Mouse (Mus musculus) spleen, adult 12 weeks (tissue): ENCODE measurements around the gene Myoz1.
"Not testable (repeated sequence)": the region's sequence is repeated elsewhere in the genome, so short reads cannot be mapped to it uniquely, and the experiment has no call there.

Experiments used
- DNase-seq: peaks from one replicate; pipeline ENCODE4 v3.0.0; 2022; ENCODE audit warnings: low spot score

Myoz1 gene

GRCm38 (mm10) chr14:20656361-20656760 is at the start of gene Myoz1:
Gene Myoz1 (minus strand): TSS chr14:20656540.
- DNase-seq, result no peak

GRCm38 (mm10) chr14:20703461-20703860 is 47.1 kb upstream of the Myoz1 start:
- DNase-seq, result not testable (repeated sequence)

DNA sequence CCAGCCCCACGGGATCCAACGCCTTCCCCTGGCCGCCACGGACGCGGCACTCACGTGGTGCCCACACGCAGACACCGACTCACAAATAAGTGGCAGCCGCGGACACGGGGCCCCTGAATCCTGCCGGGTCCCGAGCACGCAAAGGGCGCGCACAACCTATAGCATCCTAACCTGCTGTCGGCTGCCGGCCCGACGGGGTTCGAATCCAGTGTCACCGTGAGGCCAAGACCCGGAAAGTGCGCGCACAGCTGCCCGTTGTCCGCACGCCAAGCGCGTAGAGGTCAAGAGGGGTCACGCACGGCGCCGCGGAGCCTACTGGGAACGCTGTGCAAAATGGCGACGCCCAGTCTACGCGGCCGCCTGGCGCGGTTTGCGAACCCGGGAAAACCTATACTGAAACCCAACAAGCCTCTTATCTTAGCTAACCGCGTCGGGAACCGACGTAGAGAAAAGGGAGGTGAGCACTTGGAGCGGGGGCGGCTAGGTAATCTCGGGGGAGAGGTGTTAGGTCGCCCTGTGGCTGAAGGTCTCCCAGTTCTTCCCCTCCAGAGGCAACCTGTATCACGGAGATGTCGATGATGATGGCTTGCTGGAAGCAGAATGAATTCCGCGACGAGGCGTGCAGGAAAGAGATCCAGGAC is 46.5 kb upstream of the Myoz1 start, which contains the start of gene Chchd1:
Gene Chchd1 (plus strand): TSS at position 266 of the 641 bp plus-strand sequence.
- DNase-seq, result peak; percentile 83

- no peak for DNase-seq
Observed at GRCm38 (mm10) chr14:20702096-20702740, 45.9 kb upstream of the Myoz1 start.

- DNase-seq, result no peak
Observed at GRCm38 (mm10) chr14:20701554-20701953, 45.2 kb upstream of the Myoz1 start.

DNA sequence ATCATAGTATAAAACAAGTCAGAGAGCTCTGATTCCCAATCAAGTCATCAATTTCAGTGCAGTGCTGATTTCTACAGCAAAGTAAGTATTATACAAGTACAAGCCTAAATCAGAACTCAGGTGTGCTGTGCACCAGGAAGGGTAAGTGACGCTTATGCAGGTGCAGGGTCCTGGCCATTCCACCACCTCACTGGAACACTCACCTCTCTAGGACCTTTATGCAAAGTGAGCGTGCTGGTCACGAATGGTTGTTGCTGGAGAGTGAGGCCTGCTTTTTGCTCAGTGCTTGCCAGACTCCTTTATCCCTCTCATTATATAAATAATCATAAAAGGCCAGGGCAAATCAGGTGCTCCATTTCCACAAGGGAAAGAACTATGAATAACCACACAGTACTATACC is 44.0 kb upstream of the Myoz1 start:
- no peak for DNase-seq

DNA sequence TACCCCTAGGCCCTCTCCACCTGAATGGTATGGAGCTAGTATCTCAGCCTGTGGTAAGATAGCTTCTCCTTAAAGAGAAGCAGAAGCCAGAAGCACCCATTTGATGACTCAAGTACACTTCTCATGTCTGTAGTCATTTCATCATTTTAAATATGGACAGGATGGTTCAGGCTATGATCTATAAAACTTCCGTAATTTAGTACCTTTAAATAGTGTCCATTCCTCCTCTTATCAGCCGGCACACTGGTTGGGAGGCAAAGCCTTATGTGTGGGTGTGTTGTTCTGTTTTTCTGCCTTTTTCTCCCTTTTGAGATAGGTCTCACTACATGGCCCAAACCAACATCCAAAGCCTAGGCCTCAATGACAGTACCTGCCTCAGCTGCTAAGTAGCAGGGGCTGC is 42.2 kb upstream of the Myoz1 start:
- no peak for DNase-seq

DNA sequence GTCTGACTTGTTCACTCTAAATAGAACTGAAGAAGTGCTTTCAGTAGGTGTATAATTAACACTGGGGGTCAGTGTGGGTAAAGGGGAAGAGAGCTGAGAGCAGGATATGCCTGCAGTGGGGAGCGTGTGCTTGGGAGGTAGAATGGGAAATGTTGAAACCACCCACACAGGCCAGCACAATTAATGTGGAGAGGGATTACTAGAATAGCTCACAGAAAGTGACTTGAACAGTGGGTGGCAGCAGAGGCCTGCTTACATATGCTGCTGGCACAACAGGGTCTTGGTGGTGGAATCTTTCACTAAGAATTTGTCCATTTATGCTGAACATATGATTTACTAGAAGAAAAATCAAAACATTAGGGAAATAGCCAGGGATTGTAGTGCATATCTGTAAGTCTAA is 40.6 kb upstream of the Myoz1 start:
- DNase-seq, result no peak

GRCm38 (mm10) chr14:20695761-20696520 is 39.6 kb upstream of the Myoz1 start:
- DNase-seq, result no peak

DNA sequence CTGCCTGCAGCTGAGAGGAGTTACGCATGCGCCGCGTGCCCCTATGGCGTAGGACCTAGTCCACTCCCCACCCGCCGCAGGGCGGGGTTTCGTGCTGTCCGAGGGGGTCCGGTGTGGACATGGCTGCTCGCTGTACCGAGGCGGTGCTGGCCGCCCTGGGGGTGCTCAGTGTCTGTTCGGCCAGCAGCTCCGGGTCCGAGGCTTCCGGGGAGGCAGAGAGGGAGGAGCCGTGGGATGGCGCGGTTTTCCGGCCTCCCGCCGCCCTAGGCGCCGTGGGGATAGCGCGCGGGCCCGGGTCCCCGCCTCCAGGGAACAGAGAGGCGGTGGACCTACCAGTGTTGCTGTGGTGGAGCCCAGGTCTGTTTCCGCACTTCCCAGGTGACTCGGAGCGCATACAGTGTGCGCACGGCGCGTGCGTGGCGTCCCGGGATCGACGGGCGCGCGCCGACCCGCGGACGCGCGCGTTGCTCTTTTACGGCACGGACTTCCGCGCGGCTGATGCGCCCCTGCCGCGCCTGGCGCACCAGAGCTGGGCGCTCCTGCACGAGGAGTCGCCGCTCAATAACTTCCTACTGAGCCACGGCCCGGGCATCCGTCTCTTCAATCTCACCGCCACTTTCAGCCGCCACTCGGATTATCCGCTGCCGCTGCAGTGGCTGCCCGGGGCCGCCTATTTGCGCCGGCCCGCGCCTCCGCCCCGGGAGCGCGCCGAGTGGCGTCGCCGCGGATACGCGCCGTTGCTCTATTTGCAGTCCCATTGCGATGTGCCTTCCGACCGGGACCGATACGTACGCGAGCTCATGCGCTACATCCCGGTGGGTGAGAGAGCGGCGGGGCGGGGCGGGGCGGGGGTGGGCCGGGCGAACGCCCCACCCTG is 38.8 kb upstream of the Myoz1 start, which contains the start of gene Fut11:
Gene Fut11 (plus strand): TSS at position 85 of the 877 bp plus-strand sequence.
- DNase-seq, result peak; percentile 69

- no peak for DNase-seq
Observed at GRCm38 (mm10) chr14:20694185-20694883, 38.0 kb upstream of the Myoz1 start.

DNA sequence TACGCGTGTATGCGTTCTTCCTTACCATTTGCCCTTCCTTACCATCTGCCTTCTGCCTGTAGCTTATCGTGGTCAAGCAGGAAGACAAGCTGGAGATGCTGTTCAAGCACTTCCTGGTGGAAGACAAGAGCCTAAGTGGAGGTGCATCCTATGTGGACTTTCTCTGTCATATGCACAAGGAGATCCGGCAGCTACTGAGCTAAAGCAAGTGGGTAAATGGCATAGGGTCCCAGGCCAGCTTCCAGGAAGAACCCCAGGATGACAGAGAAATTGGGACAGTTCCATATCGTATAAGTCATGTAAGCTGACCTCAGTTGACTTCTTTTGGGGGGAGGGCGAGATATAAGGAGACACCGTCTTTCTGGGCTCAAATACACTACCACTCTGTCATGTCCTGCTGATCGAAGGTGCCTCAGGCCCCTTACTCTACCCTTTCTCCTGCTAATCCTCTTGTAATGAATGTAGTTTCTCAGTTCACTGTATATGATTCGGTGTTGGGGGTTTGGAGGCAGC is 37.3 kb upstream of the Myoz1 start:
- no peak for DNase-seq

- DNase-seq, result no peak
Observed at GRCm38 (mm10) chr14:20691772-20692171, 35.4 kb upstream of the Myoz1 start.

- no peak for DNase-seq
Observed at GRCm38 (mm10) chr14:20689009-20689408, 32.7 kb upstream of the Myoz1 start.

DNA sequence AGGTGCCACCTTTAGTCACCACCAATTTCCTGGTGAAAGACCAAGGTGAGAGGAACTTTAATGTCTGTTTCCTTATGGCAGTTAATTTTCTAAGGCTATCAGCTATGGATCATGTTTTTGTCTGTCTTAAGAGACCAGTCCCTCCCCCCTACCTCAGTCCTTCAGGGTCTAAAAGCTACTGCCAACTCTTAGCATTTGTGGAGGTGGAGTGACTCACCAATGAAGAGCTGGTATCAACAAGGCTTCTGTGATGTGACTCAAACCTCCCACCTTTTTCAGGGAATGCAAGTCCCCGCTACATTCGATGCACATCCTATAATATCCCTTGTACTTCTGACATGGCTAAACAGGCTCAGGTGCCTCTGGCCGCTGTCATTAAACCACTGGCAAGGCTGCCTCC is 30.2 kb upstream of the Myoz1 start:
- no peak for DNase-seq

- peak; percentile 29 for DNase-seq
Observed at GRCm38 (mm10) chr14:20682498-20682897, 26.2 kb upstream of the Myoz1 start.

GRCm38 (mm10) chr14:20681742-20682141 is 25.4 kb upstream of the Myoz1 start:
- DNase-seq, result no peak

DNA sequence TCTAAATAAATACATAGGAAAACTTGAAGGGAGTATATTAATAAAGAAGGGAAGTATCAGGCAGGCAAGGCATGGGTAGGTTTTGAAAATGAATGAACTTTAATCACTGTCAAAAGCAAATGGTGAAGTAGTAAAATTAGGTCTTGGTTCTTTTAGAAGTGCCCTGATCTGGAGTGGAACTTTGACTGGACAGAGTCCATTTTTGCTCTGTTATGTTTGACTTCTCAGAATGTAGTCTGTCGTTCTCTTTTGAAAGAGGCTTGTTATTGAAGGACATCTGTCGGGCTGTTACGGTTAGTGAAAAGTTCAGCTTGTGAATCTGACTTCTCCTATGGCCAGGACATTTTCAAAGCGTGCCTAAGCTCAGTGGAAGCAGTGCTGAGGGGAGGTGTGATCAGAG is 21.6 kb upstream of the Myoz1 start:
- no peak for DNase-seq

GRCm38 (mm10) chr14:20674064-20674833 is 17.9 kb upstream of the Myoz1 start, which contains the start of gene Sec24c:
Gene Sec24c (plus strand): TSS chr14:20674308.
- peak; percentile 97 for DNase-seq

- DNase-seq, result peak; percentile 18
Observed at GRCm38 (mm10) chr14:20673735-20674063, 17.4 kb upstream of the Myoz1 start.
